Mouse (Mus musculus) embryonic stem cell, embryonic (primary cell): ENCODE measurements around the gene Fscb.

ENCODE experiments used
- CTCF ChIA-PET, 4 experiments: fragments of 300-600 bp in 2 of 4; fragments of 350-600 bp in 2 of 4; sonication (Branson Sonifier 250); formaldehyde crosslinking; loops; one replicate each; lab custom pipeline; 2022; ENCODE audit warnings: inconsistent platforms in 2 of 4; lab: Charles Lee
- POLR2A ChIA-PET, 4 experiments: fragments of 300-600 bp in 2 of 4; fragments of 350-600 bp in 2 of 4; sonication (Branson Sonifier 250); formaldehyde crosslinking; loops; one replicate each; lab custom pipeline; 2022; ENCODE audit warnings: antibody characterized with exemption in 4 of 4, inconsistent platforms in 1 of 4; lab: Charles Lee

The Fscb gene

DNA sequence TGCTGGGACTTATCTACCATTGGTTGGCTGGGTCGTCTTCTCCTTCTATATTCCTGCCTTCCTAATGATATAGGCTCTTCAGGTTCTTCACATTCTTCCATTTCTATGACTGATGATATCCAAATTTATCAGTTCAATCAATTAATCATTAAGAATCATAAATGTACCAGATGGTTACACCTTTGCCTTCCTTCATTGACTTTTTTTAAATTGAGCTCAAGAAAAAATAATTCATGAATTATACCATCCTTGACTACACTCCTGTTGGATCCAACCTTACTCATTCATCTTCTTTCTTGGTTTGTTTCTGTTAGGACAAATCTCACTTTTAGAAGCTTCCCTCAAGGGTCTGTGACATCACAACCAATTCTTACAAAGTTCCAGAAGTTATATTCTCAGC, at the start of gene Fscb:
TSS of gene Fscb (minus strand) at position 101 of the 400 bp plus-strand sequence.
- CTCF ChIA-PET: no interaction called here

DNA sequence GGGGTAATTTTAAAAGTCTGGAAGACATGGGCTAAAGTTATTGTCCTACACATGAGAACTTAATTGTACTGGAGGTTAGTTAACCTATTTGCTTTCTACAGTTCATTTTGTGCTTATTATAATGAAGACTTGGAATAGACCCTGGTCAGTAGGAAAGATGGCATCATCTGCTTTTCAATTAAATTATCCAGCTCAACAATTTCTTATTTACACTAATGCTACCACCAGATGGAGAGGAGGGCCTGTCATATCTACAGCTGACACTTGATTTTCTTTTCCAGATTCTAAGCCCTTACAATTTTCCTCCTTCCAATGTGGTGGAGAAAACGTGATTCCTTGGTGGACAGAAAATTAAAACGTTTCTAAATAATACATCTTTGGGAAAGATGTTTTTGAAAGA, 42.3 kb upstream of the Fscb start:
- ChIA-PET POLR2A (no interaction called here), CTCF (no interaction called here)

More for the DNA sequence above, at the start of gene Fscb:
- POLR2A ChIA-PET: no interaction called here

- CTCF ChIA-PET: no interaction called here
- POLR2A ChIA-PET: no interaction called here
These were observed 38.9 kb upstream of the Fscb start for GRCm38 (mm10) chr12:64513439-64513838.

- CTCF ChIA-PET: no interaction called here
- POLR2A ChIA-PET: interaction anchor here in 1 of 4 experiments (0.6 kb wide), 1 partner anchor 1170 kb away, joined by 5 read pairs; no protein-coding TSS in a partner anchor
These were observed 23.2 kb upstream of the Fscb start for GRCm38 (mm10) chr12:64497706-64498105.

DNA sequence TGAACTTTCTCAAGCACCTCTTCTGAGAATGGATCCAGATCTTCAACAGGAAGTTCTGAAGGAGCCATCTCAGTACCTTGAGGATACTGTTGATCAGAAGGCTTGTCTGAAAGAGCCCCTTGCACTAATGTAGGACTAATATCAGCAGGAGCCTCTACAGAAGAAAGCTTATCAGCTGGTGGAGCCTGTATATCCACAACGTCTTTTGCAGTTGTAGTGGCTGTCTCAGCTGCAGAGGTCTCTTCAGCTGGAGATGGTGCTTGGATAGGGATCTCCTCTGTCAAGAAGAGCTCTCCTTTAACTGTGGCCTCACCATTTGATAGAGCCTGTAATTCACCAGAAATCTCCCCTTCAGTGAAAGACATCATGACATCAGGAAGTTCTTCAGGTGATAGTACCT, 875 bp downstream of the Fscb start:
- POLR2A ChIA-PET: no interaction called here

GRCm38 (mm10) chr12:64473136-64473535, 1.4 kb downstream of the Fscb start:
- ChIA-PET CTCF (no interaction called here), POLR2A (no interaction called here)

More for the DNA sequence above, 875 bp downstream of the Fscb start:
- CTCF ChIA-PET: no interaction called here

- ChIA-PET CTCF (no interaction called here), POLR2A (no interaction called here)
These were observed 19.3 kb downstream of the Fscb start for GRCm38 (mm10) chr12:64455228-64455627.

DNA sequence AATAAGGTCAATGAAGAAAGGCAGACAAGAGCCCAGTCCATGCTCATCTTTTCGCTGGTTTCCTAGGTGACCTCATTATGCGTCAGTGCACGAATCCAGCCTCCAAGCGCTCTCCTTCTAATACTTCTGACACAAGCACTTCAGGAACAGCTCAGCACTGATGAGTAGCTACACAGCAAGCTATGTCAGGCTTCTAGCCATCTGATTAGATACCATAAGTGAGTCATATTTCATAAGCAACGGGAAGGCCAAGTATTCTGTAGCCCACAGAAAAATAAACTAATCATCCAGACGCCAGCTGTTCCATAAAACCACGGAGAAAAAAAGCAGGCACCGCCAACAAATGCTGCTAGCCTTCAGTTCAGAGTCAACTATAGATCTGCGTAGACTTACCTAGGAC, 24.6 kb downstream of the Fscb start:
- ChIA-PET POLR2A (no interaction called here), CTCF (no interaction called here)

- CTCF ChIA-PET: no interaction called here
These were observed 37.8 kb downstream of the Fscb start for GRCm38 (mm10) chr12:64436675-64437074.

More at GRCm38 (mm10) chr12:64436675-64437074, 37.8 kb downstream of the Fscb start:
- POLR2A ChIA-PET: no interaction called here
